Mouse (Mus musculus) liver, adult (tissue): ENCODE data around the gene Gm7138.
"Not testable (repeated sequence)": the region's sequence is repeated elsewhere in the genome, so short reads cannot be mapped to it uniquely, and the experiment has no call there.

Source experiments
- GATA4 ChIP-seq: IDR thresholded peaks from 2 replicates; pipeline ENCODE4 v1.6.1; 2014; ENCODE audit warnings: mild to moderate bottlenecking, low read length; ENCODE audit not compliant: insufficient replicate concordance

The Gm7138 gene

GRCm38 (mm10) chr10:77741924-77742688 lies 34.6 kb downstream of the Gm7138 start, which contains the start of gene Gm18596:
Gm18596 (minus strand) TSS chr10:77742638.
- TF ChIP-seq GATA4, result not testable (repeated sequence)

GRCm38 (mm10) chr10:77738929-77739328 lies 37.8 kb downstream of the Gm7138 start:
- no peak for TF ChIP-seq GATA4

GRCm38 (mm10) chr10:77735928-77736327 lies 40.8 kb downstream of the Gm7138 start:
- no peak for TF ChIP-seq GATA4

- no peak for TF ChIP-seq GATA4
These were observed 47.5 kb downstream of the Gm7138 start for GRCm38 (mm10) chr10:77729241-77729640.

GRCm38 (mm10) chr10:77728280-77728679 lies 48.5 kb downstream of the Gm7138 start:
- TF ChIP-seq GATA4, result no peak
